Mouse (Mus musculus) gastrocnemius, postnatal 4 days (tissue): ENCODE data around the gene Zfp423. TPM values are rescaled to one million over a fixed set of nuclear protein-coding genes. Genes with fewer than 3 reads are reported as not detected.

Source experiments
- DNase-seq, 2 experiments: peaks; one replicate each; pipeline ENCODE4 v3.0.0; 2021 to 2022; ENCODE audit warnings: low spot score in 2 of 2, mixed read lengths in 2 of 2
- total RNA-seq, 2 experiments: library from RNA; stranded (reverse); gene quantifications; 2 replicates each; pipeline ENCODE4 v1.2.3; 2021

The Zfp423 gene
- total RNA-seq, 2 experiments from 2014 or later: 31.4 to 36.4 TPM

GRCm38 (mm10) chr8:87631776-87632175 lies 327.6 kb downstream of the Zfp423 start:
- DNase-seq: no peak

GRCm38 (mm10) chr8:87629656-87630055 lies 329.7 kb downstream of the Zfp423 start:
- DNase-seq: no peak

DNA sequence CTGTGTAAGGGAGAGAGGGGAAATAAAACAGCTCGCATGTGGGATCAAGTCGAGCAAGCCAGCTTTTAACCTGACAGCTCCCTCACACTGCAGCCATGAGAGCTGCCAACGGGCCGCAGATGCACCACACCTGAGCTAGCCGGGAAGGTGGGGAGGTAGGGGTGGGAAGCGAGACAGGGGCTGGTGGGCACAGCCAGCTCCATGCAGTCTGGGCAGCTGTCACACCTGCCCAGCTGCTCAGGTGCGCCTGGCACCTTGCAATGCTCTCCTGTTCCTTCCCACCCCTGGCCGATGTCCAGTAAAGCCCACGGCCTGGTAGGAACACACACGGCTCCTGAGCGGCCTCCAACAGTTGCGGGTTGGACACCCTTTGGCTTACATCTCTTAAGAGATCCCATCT lies 338.2 kb downstream of the Zfp423 start:
- DNase-seq: no peak

DNA sequence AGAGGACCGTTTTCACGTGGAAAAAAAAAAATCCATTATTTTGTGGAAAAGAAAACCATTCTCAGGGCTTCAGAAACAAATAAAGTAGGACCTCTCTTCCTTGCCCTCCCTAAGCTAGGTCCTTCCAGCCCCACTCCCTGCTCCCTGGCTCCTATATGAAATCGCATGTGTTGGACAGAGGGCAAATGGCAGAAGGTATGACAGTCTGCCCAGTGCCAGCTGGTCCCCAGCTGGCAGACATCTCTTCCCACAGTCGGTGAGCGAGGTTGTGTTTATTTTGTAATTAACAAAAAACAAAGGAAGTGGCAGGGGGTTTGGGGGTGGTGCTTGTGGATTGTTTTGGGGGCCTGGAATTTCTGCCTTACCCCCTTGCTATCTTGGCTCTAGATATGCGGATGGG lies 339.2 kb downstream of the Zfp423 start:
- no peak for DNase-seq

- no peak for DNase-seq
Measured at GRCm38 (mm10) chr8:87619529-87619928, 339.9 kb downstream of the Zfp423 start.

GRCm38 (mm10) chr8:87619118-87619517 lies 340.3 kb downstream of the Zfp423 start:
- no peak for DNase-seq

DNA sequence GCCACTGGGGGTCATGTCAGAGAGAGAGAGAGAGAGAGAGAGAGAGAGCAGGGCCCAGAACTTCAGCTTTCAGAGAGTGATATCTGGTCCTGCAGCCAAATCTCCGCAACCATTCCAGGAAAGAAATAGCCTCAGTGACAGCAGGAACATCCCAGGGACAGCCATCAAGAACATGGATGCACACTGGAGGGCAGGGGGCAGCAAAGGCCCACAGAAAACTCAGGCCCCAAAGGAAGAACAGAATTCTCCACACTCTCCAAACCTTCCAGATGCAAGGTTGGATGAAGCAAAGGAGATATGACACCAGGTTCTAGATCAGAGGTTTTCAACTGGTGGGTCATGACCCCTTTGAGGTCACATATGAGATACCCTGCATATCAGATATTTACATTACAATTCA lies 345.7 kb downstream of the Zfp423 start:
- DNase-seq: no peak

Other genes with a start within 250 kb of the Zfp423 start
- gene Cnep1r1, start 159.2 kb upstream of the Zfp423 start, total RNA-seq: 10 to 100 TPM; 35.6 to 38.2 TPM
- gene Heatr3, start 178.3 kb upstream of the Zfp423 start, total RNA-seq: 10 to 100 TPM; 25.4 to 30.7 TPM
- gene Tent4b, start 239.6 kb upstream of the Zfp423 start, total RNA-seq: 10 to 100 TPM; 18.1 to 21.9 TPM